Mouse (Mus musculus) brain, embryonic 18.5 days (tissue): ENCODE measurements around the gene Mcrs1.

ENCODE experiments used
- DNase-seq: peaks from one replicate; pipeline ENCODE4 v3.0.0-alpha.2; 2012; ENCODE audit warnings: low read depth, low spot score

The Mcrs1 gene

DNA sequence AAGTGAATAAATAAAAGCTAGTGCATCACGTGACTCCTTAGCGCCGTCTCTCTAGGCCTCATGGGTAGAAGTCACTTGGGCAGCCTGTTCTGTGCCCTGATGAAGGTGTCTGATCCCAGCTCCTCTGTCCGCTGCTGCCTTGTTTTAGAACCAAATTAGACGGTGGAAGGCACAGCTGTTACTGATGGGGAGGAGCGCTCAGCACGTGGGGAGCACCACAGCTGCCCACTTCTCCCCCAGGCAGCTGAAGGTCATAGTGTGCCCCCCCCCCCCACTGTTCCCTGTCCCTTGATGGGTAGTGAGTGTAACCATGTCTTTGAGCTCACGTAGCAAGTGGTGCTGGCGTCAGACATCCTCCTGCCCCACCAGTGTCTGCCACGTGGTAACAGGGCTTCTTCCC, 38.6 kb downstream of the Mcrs1 start:
- DNase-seq = no peak

DNA sequence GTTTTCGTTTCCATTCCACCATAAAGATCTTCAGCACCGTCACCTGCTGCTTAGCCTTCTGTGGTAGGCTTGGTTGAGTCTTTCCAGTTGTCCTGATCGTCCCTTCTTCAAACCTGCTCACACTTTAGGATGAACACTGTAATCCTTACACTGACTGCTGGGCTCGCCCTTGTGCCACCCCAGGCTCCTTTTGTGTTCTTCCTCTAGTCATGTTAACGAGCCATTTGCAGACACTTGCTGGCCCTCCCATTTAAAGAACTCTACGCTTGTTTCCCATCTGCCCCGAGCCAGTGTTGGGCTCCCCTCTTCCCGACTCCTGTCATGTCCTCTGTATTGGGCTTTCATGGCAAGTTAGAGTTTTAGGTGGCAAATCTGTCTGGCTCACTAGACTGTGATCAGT, 45.8 kb downstream of the Mcrs1 start:
- DNase-seq = no peak

DNA sequence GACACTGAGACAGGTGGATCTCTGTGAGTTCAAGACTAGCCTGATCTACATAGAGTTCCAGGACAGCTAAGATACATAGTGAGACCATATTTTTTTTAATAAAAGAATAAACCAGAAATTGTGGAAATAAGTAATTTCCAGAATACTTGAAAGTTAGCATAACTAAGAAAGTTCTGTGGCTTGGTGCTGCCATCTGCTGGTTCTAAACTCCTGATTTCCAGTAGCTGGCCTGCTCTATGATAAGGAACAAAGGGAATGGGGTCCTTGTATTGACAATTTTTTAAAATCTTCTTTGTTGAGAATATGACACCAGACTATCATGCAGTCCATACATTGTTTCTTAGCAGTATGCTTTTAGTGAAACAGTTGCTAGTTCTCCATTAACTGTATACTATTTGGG, 53.0 kb downstream of the Mcrs1 start:
- DNase-seq = no peak

DNA sequence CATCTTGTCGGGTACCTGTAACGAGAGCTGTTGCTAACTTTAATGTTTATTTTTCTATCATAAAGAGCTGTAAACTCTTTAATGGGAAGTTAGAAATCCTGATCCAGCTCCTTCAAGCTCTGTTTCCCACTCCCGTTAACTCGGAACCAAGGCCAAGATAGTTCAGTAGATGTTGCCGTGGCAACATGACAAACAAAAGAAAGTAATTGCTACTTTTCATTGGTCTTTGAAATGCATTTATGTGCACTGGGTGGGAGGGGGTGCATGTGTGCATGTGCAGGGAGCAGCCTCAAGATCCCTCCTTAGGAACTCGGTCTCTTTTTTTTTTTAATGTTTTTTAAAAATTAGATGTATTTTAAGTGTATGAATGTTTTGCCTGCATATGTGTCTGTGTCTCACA, 56.7 kb downstream of the Mcrs1 start:
- DNase-seq = peak; percentile 39

DNA sequence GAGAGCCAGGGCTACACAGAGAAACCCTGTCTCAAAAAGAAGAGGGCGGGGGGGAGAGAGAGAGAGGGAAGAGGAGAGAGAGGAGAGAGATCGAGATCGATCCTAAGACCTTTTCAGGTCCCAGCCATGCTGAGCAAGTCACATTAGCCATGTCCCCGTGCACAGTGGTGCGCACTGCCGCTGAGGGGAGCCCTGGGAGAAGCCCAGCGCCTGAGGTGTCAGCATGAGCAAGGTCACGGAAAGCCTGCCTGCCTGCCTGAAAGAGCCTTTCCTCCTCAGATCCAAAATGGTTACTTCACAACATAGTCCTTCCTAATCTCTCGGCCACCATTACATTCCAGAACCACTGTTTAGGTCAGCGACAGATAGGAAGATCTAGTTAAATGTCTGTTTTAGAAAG, 57.4 kb downstream of the Mcrs1 start:
- no peak for DNase-seq
